Mouse (Mus musculus) liver, embryonic 12.5 days (tissue): ENCODE measurements around the gene Irs2. TPM values are rescaled to one million over a fixed set of nuclear protein-coding genes. Genes with fewer than 3 reads are reported as not detected.

Experiments
- ATAC-seq: fragments of 200-750 bp; cut with Nextera tagmentation; 2 replicates; pipeline ENCODE4 v1.8.0; 2017; ENCODE audit warnings: moderate number of reproducible peaks, mild to moderate bottlenecking, moderate library complexity
- H3K27ac ChIP-seq: fragments of 300-500 bp; sonication (generic); 2 replicates; pipeline ENCODE4 v1.5.1; 2016; ENCODE audit warnings: mild to moderate bottlenecking
- H3K27me3 ChIP-seq: fragments of 300-500 bp; sonication (generic); replicated peaks from 2 replicates; pipeline ENCODE4 v1.6.1; 2016; ENCODE audit warnings: mild to moderate bottlenecking, moderate library complexity
- H3K36me3 ChIP-seq: fragments of 300-500 bp; sonication (generic); 2 replicates; pipeline ENCODE4 v1.6.1; 2016; ENCODE audit warnings: mild to moderate bottlenecking, moderate library complexity
- H3K4me1 ChIP-seq: fragments of 300-500 bp; sonication (generic); 2 replicates; pipeline ENCODE4 v1.6.1; 2016
- H3K4me2 ChIP-seq: fragments of 300-500 bp; sonication (generic); 2 replicates; pipeline ENCODE4 v1.6.1; 2016; ENCODE audit warnings: mild to moderate bottlenecking, moderate library complexity
- H3K4me3 ChIP-seq: fragments of 300-500 bp; sonication (generic); 2 replicates; pipeline ENCODE4 v1.5.1; 2016; ENCODE audit warnings: mild to moderate bottlenecking, moderate library complexity
- H3K9ac ChIP-seq: fragments of 300-500 bp; sonication (generic); 2 replicates; pipeline ENCODE4 v1.6.1; 2016; ENCODE audit warnings: mild to moderate bottlenecking, moderate library complexity
- H3K9me3 ChIP-seq: fragments of 300-500 bp; sonication (generic); replicated peaks from 2 replicates; pipeline ENCODE4 v1.6.1; 2016; ENCODE audit warnings: mild to moderate bottlenecking, moderate library complexity
- WGBS: fragments of 180-500 bp; shearing (Covaris S2); methylation state at CpG from one replicate; pipeline ENCODE4 v1.1.7; 2016; ENCODE audit not compliant: insufficient replicate concordance; 5-methylcytosine and 5-hydroxymethylcytosine counted together
- polyA plus RNA-seq: library from polyadenylated mRNA; unstranded; fragments of >200 nt; fragmentation: Nextera tagmentation; extraction: Ambion mirVana; gene quantifications from 2 replicates; pipeline ENCODE4 v1.2.1, GENCODE M21; 2016

The Irs2 gene
- polyA plus RNA-seq, 1 experiment from 2014 or later: 10.4 TPM

GRCm38 (mm10) chr8:11008842-11009420 is 673 bp upstream of the Irs2 start:
- peak; percentile 85 for ATAC-seq
- H3K4me2 ChIP-seq: peak overlapping the region; percentile 90
- peaks cover 14% of the 10 kb centered on the region; the same call in 1 of the 2 replicates for H3K27me3 ChIP-seq
- WGBS: 1% methylated on average over 63 of the region's 73 CpGs
- H3K9ac ChIP-seq: peak overlapping the region; percentile 94
- peak overlapping the region; percentile 97 for H3K27ac ChIP-seq
- peaks cover 52% of the 10 kb centered on the region for H3K4me1 ChIP-seq
- peaks cover 27% of the 10 kb centered on the region for H3K36me3 ChIP-seq
- H3K9me3 ChIP-seq: no peaks in the 10 kb centered on the region
- H3K4me3 ChIP-seq: peak overlapping the region; percentile 88

DNA sequence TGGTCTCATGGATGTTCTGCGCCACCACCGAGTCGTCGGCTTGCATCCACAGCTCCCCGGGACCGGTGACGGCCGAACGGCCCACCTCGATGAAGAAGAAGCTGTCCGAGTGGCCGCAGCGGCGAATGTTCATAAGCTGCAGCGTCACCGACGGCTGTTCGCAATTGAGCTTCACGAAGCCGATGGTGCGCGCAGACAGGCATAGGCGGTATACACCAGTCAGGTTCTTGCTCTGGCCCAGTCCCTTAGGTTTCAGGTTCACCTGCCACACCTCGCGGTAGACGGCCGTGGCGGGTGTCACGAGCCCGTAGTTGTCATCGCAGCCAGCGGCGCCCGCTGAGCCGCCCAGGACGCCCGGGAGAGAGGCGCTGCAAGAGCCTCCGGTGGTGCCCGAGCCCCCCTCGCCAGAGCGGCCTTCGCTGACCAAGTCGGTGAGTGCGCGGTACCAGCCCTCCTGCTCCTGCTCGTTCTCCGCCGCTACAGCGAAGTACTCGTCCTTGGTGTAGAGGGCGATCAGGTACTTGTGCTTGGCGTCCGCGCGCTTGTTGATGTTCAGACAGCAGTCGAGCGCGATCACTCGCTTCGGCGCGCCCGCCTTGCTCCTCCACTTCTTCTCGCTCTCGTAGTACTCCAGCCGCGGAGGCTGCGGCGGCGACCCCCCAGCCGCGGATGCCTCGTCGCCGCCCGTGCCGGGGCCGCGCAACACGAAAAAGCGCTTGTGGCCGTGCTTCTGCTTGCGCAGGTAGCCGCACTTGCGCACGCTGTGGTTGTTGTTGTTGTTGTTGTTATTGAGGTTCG is 478 bp downstream of the Irs2 start:
- Histone ChIP-seq H3K27me3 (peaks cover 14% of the 10 kb centered on the region; the same call in 1 of the 2 replicates), H3K4me2 (peak overlapping the region; percentile 90), H3K36me3 (peaks cover 29% of the 10 kb centered on the region), H3K9ac (peak overlapping the region; percentile 94), H3K4me1 (peaks cover 59% of the 10 kb centered on the region), H3K4me3 (peak overlapping the region; percentile 88), H3K9me3 (no peaks in the 10 kb centered on the region), H3K27ac (peak overlapping the region; percentile 97)
- WGBS: under 1% methylated on average over 80 of the region's 88 CpGs
- no peak for ATAC-seq

DNA sequence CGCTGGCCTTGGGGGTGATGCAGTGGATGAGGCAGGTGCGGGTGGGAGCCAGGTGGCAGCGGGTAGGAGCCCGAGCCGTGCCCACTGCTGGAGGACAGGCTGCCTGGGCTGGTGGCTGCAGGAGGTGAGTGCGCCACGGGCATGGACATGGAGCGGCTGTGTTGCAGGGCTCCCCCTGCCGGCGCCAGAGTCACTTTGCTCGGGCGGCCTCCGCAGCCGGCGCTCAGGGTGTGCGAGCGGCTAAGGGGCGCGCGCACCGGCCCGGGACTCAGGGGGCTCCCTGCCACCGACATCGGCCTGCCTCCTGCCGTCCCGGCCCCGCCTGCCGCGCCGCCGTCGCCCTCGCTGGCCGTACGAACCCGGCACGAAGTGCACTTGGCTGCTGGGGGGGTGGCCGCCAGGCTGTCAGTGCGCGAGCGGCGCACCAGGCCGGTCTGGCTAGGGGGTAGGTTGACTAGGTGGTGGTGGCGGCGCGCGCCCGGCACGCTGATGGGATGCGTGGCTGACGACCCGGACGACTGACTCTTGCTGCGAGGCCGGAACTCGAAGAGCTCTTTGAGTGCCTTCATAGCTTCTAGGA is 1.2 kb downstream of the Irs2 start:
- peaks cover 66% of the 10 kb centered on the region for H3K4me1 ChIP-seq

GRCm38 (mm10) chr8:11006276-11006630 is 2.0 kb downstream of the Irs2 start:
- WGBS: 87% methylated on average over 9 of the region's 9 CpGs
- Histone ChIP-seq H3K9me3 (no peaks in the 10 kb centered on the region), H3K4me1 (peaks cover 72% of the 10 kb centered on the region), H3K36me3 (peaks cover 43% of the 10 kb centered on the region), H3K9ac (peak overlapping the region; percentile 94), H3K27ac (peak overlapping the region; percentile 97), H3K4me3 (peak overlapping the region; percentile 88), H3K4me2 (peak overlapping the region; percentile 90), H3K27me3 (peaks cover 12% of the 10 kb centered on the region; the same call in 1 of the 2 replicates)
- no peak for ATAC-seq

More for the DNA sequence above, 1.2 kb downstream of the Irs2 start:
- Histone ChIP-seq H3K27ac (peak overlapping the region; percentile 97), H3K36me3 (peaks cover 35% of the 10 kb centered on the region), H3K4me2 (peak overlapping the region; percentile 90), H3K9ac (peak overlapping the region; percentile 94), H3K9me3 (no peaks in the 10 kb centered on the region), H3K4me3 (peak overlapping the region; percentile 88), H3K27me3 (peaks cover 14% of the 10 kb centered on the region; the same call in 1 of the 2 replicates)
- ATAC-seq: peak; percentile 65
- WGBS: under 1% methylated on average over 56 of the region's 56 CpGs

GRCm38 (mm10) chr8:11005460-11006275 is 2.6 kb downstream of the Irs2 start:
- peak overlapping the region; percentile 94 for H3K9ac ChIP-seq
- H3K36me3 ChIP-seq: peaks cover 49% of the 10 kb centered on the region
- ATAC-seq: no peak
- H3K27me3 ChIP-seq: peaks cover 7% of the 10 kb centered on the region; the same call in 1 of the 2 replicates
- H3K27ac ChIP-seq: peak overlapping the region; percentile 97
- H3K4me2 ChIP-seq: peak overlapping the region; percentile 90
- peak overlapping the region; percentile 88 for H3K4me3 ChIP-seq
- WGBS: 82% methylated on average over 26 of the region's 26 CpGs
- peaks cover 72% of the 10 kb centered on the region for H3K4me1 ChIP-seq
- no peaks in the 10 kb centered on the region for H3K9me3 ChIP-seq

GRCm38 (mm10) chr8:11004781-11005459 is 3.3 kb downstream of the Irs2 start:
- Histone ChIP-seq H3K9ac (peak overlapping the region; percentile 94), H3K4me3 (peak overlapping the region; percentile 88), H3K4me1 (peaks cover 72% of the 10 kb centered on the region), H3K4me2 (peak overlapping the region; percentile 90), H3K9me3 (no peaks in the 10 kb centered on the region), H3K27me3 (0 out of 2 replicates have a peak, but pooled peaks cover 3% of the 10 kb centered on the region), H3K36me3 (peaks cover 56% of the 10 kb centered on the region), H3K27ac (peak overlapping the region; percentile 67)
- ATAC-seq: no peak
- WGBS: 77% methylated on average over 22 of the region's 22 CpGs

DNA sequence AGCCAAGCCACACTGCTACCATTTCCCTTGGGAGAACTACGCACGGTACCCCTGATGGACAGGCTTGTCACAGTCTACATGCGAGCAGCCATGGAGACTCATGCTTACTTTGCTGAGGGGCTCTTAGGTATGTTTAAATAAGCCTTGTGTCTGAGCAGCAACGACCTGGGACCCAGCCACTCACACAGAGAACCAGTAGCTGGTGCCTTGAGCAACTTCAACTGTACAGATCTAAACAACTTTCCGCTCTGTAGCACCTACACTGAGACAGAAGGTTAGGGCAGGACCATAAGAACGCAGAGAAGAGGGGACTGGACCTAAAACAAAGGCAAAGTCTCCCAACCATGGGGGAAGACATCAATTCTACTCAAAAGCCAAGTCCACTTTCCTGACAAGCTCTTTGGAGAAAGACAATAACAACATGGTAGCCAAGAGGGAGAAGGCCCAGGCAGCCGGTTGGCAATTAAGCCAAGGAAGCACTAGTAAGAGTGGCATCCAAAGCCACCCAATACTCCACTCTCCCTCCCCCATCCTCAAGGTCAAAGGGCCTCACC is 4.3 kb downstream of the Irs2 start:
- Histone ChIP-seq H3K36me3 (peaks cover 63% of the 10 kb centered on the region), H3K9ac (peak overlapping the region; percentile 94), H3K4me1 (peaks cover 77% of the 10 kb centered on the region), H3K27me3 (no peaks in the 10 kb centered on the region), H3K4me2 (peak overlapping the region; percentile 90), H3K9me3 (no peaks in the 10 kb centered on the region), H3K27ac (peak overlapping the region; percentile 67), H3K4me3 (peak overlapping the region; percentile 88)
- WGBS: 62% methylated on average over 7 of the region's 7 CpGs
- ATAC-seq: no peak

- Histone ChIP-seq H3K27me3 (no peaks in the 10 kb centered on the region), H3K4me1 (peaks cover 83% of the 10 kb centered on the region), H3K9ac (peak overlapping the region; percentile 94), H3K4me2 (peak overlapping the region; percentile 90), H3K4me3 (peak overlapping the region; percentile 88), H3K27ac (peak overlapping the region; percentile 67), H3K36me3 (peaks cover 69% of the 10 kb centered on the region), H3K9me3 (no peaks in the 10 kb centered on the region)
- no peak for ATAC-seq
- 30% methylated on average over 6 of the region's 6 CpGs for WGBS
These were observed 5.0 kb downstream of the Irs2 start for GRCm38 (mm10) chr8:11003253-11003652.

DNA sequence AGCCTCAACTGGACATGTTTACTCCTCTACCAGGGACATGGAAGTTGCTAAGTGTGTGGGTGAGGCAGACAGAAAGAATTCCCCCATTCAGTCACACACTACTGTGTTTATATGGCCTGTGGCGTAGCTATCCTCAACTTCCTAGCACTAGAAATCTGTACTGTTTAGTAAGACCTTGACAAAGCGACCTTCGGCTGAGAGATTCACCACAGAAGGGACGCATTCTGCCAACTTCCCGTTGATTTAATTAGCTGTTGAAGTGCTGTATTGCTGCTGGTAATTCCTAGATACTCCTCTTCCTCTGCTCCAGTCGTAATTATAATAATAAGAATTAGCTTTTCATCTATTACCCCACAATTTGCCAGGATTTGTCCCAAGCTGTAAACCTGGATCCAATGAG is 5.4 kb downstream of the Irs2 start:
- H3K9ac ChIP-seq: peak overlapping the region; percentile 94
- peak overlapping the region; percentile 88 for H3K4me3 ChIP-seq
- peaks cover 74% of the 10 kb centered on the region for H3K36me3 ChIP-seq
- no peak for ATAC-seq
- peak overlapping the region; percentile 67 for H3K27ac ChIP-seq
- H3K9me3 ChIP-seq: no peaks in the 10 kb centered on the region
- H3K4me1 ChIP-seq: peaks cover 87% of the 10 kb centered on the region
- H3K4me2 ChIP-seq: peak overlapping the region; percentile 90
- WGBS: 53% methylated on average over 6 of the region's 6 CpGs
- H3K27me3 ChIP-seq: no peaks in the 10 kb centered on the region

DNA sequence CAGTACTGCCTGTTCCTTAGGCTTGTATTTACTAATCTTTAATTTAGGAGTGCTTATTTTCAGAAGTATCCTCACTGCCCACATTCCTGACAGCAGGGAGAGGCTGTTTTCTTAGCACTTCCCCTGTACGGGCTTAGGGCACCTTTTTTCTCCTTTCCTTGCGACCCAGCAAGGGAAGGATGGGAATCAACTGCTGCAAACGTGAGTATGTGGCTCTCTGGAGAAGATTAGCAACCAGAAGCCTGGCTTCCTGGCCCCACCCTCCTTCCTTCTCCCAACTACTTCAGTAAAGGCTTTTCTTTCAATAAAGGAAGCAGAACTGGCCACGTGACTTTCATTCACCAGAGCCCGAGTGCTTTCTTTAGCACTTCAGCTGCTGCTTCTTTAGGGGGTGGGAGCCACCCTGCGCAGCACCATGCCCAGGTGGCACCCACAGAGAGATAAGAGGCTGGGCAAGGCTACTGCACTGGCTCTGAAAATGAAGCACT is 7.2 kb downstream of the Irs2 start:
- Histone ChIP-seq H3K9me3 (no peaks in the 10 kb centered on the region), H3K9ac (peak overlapping the region; percentile 94), H3K4me2 (peak overlapping the region; percentile 90), H3K36me3 (peaks cover 82% of the 10 kb centered on the region), H3K4me1 (peaks cover 96% of the 10 kb centered on the region), H3K27ac (peak overlapping the region; percentile 65; the same call in 1 of the 2 replicates), H3K27me3 (no peaks in the 10 kb centered on the region), H3K4me3 (peak overlapping the region; percentile 88)
- 3% methylated on average over 6 of the region's 6 CpGs for WGBS
- peak; percentile 47 for ATAC-seq
